Mouse (Mus musculus): ENCODE data around the gene Abi2. TPM values are rescaled to one million over a fixed set of nuclear protein-coding genes. Genes with fewer than 3 reads are reported as not detected.
"Not testable (repeated sequence)": the region's sequence is repeated elsewhere in the genome, so short reads cannot be mapped to it uniquely, and the experiment has no call there.

Gene Abi2
- 7.6 and 10.6 TPM in 2 replicates for polyA plus RNA-seq (2012; rRNA removed)

DNA sequence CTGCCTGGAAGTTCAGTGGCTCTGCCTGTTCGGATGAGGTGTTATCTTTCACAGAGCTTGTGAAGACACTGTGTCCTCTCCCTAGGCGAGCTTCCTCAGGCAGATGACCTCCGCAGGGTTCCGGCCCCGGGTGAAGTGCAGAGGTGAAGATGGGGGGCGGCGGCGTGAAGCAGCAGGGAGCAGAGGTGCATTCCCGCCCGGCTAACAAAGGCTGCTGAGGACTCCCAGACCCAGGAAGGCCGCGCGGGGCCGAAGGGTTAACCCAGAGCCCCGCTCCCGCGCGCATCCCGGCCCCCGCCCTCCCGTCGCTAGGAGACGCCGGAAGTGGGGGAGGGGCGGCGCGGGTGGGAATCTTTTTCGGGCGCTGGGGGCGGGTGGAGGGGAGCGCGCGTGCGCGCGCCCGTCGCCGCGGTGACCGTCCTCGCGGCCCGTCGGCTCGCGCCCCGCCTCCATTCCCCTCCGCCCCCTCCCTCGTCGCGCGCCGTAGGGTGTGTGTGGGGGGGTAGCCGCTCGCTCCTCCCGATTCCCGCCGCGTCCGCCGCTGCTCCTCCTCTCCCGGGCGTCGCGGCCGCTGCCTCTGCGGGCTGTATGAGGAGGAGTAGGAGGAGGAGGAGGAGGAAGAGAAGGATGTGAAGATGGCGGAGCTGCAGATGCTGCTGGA lies at the start of gene Abi2:
Gene Abi2 (plus strand): TSS at position 452 of the 661 bp plus-strand sequence.
- no peak for DNase-seq (ENCODE audit: low read depth)

DNA sequence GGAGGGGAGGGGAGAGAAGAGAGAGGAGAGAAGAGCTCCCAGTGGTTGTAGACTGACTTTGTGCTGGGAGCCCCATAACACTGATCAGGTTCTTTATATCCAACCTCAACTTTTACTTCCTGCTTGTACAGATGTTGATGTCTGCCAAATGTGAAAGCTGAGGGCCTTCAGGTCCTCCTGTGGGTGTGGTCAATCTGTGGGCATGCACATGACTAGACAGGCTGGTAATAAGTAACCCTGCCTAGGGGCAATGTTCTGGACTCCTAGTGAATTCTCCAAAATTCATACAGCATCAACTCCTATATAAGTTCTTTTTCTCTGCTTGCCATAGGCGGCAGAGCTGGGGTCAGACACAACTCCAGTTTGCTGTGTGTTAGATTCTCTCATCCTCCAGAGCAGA lies 47.8 kb upstream of the Abi2 start:
- DNase-seq (ENCODE audit: low read depth): no peak

GRCm38 (mm10) chr1:60376556-60376955 lies 32.9 kb upstream of the Abi2 start:
- DNase-seq (ENCODE audit: low read depth): no peak

DNA sequence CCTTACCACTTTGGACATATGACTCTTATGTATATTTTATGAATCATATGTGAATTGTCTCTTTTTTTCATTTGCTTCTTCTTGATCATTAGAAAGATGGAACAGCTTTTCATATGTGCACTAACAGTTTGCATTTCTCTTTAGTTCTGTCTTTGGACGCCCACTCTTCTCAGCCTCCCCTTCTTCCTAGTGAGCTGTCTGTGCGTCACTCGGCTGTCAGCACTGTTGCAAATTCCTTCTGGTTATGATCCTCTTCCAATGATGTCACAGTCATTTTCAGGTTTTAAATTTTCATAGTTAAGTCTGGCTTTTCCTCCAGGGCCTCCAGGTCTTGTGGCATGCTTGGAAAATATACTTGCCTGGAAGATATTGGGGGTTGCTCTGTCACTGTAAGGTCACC lies 27.5 kb upstream of the Abi2 start:
- DNase-seq (ENCODE audit: low read depth): no peak

- DNase-seq (ENCODE audit: low read depth): no peak
Observed at GRCm38 (mm10) chr1:60404848-60405247, 4.6 kb upstream of the Abi2 start.

DNA sequence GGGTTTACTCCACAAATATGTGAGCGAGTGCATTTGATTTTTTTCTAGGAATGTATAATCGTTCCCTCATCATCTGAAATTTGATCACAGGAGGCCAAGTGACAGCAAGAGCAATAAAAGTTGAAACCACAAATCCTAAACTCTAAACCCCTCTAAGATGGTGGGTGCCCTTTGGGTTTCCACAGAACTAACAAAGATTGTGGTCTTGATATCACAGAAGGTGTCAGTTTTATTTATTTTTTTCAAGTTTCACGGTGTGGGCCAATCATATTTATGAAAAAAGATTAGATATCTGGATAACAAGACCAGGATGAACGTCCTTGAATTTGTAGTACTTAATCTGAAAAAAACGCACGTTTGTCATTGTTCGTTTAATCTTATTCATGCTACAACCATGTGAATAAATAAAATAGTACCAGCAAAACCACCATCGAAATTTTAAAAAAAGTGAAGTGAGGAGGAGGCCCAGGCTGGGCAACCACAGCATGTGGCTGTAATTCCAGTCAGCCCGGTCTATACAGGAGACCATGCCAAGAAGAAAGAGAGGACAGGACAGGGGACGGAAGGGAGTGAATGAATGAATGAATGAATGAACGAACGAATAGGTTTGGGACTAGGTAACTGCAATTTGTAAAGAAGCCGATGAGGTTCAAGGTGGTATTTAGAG lies 785 bp upstream of the Abi2 start:
- DNase-seq (ENCODE audit: low read depth): no peak

DNA sequence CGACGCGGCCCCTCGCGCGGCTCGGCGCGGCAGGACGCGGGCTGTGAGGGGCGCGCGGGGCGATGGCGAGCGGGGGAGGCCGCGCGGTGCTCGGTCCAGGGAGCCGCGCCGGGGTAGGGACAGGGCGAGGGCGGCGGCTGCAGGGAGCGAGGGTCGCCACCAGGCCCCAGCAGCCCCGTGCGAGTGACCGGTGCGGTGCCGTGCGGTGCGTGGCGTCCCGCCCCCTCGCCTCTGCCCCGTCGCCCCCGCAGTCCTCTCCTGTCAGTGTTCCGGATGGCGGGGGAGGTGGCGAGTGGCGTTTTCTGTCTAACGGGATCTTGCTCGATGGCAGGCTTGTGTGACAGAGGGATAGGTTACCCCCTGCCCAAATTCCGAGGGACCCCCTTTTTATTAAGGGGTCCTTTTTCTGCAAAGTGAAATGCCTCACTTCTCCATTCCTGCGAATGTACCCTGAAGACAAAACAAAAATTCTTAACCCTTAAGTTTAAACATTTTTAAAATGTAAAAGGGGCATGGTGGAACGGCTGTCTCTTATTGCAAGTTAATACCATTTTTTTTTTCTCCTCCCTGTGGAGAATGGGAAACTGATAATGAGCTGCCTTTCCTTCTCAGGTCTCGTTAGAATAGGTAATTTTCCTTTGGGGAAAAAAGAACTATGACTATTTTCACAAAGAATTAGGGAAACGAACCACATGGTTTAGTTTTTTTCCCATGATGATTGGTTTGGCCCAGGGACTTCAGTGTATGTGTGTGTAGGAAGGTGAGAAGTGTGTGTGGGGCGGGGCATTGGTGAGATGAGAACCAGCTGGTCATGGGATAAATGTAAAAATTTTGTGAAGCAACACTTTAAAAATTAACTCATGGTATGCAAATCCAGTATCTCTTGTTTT lies 754 bp downstream of the Abi2 start:
- no peak for DNase-seq (ENCODE audit: low read depth)

DNA sequence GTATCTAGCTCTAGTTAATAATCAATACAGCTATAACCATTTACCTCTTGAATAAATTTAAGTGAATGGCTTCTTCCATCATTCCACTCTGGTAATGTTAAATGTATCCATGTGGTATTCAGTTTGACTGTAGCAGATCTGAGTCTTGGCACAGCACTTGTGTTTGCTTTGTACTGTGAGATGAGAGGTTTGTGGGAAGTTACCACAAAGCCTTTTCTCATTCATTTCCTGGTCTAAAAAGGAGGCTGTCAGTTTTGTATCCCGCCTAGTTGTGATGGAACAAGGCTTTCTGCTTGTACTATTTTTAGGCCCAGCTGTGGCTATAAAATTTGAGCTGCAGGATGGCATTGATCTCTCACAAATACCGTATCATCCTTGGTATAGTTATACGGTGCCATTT lies 7.3 kb downstream of the Abi2 start:
- no peak for DNase-seq (ENCODE audit: low read depth)

DNA sequence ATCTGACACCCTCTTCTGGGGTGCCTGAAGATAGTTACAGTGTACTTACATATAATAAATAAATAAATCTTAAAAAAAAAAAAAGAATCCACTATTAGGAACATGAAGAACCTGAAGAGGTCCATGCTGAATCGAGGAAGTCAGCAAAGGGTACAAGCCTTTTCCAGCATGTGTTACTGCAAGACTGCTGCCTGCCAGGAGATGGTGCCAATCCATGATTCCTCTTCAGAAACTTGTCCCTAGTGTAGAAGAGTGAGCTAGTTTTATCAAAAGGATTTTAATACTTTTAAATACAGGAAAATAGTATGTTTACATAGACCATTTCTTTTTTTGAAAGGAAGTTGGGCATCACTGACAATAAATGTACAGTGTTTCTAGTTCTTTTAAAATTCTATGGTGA lies 14.5 kb downstream of the Abi2 start:
- DNase-seq (ENCODE audit: low read depth): no peak

GRCm38 (mm10) chr1:60428341-60428740 lies 18.9 kb downstream of the Abi2 start:
- no peak for DNase-seq (ENCODE audit: low read depth)

DNA sequence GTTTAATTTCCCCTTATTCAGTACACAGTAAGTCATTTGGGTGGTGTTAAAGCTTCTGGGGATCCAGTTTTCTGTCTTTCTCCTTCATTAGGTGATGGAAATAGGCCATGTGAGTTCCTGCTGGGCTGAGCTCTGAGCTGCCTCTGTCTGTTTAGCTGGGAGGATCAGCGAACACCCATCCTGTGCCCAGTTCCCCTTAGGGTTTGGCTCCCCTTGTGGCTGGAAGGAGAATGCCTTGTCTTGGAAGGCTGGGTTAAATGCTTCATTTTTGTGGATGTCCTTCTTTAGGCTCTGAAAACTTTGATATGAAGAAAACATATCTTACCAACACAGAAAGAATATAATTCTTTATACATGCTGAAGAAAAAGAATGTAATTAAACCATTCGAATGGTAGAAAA lies 19.5 kb downstream of the Abi2 start:
- DNase-seq (ENCODE audit: low read depth): no peak

GRCm38 (mm10) chr1:60431531-60431930 lies 22.1 kb downstream of the Abi2 start:
- no peak for DNase-seq (ENCODE audit: low read depth)

GRCm38 (mm10) chr1:60432497-60432896 lies 23.1 kb downstream of the Abi2 start:
- no peak for DNase-seq (ENCODE audit: low read depth)

GRCm38 (mm10) chr1:60441438-60441837 lies 32.0 kb downstream of the Abi2 start:
- DNase-seq (ENCODE audit: low read depth): not testable (repeated sequence)

DNA sequence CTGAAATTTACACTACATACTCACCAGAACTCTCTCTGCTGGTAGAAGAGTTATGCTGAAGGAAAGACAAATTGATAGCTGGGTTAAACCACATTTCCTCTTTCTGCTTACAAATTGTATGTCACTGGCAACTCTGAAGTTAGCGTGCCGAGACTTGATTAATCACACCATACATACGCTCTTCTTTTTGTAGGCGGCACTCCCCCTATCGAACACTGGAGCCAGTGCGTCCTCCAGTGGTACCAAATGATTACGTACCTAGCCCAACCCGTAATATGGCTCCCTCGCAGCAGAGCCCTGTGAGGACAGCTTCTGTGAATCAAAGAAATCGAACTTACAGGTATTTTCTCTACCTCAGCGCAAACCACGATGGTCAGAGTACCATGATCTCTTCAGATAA lies 37.6 kb downstream of the Abi2 start:
- DNase-seq (ENCODE audit: low read depth): peak; percentile 26

- no peak for DNase-seq (ENCODE audit: low read depth)
Observed at GRCm38 (mm10) chr1:60449896-60450295, 40.5 kb downstream of the Abi2 start.

- DNase-seq (ENCODE audit: low read depth): no peak
Observed at GRCm38 (mm10) chr1:60460623-60461022, 51.2 kb downstream of the Abi2 start.

DNA sequence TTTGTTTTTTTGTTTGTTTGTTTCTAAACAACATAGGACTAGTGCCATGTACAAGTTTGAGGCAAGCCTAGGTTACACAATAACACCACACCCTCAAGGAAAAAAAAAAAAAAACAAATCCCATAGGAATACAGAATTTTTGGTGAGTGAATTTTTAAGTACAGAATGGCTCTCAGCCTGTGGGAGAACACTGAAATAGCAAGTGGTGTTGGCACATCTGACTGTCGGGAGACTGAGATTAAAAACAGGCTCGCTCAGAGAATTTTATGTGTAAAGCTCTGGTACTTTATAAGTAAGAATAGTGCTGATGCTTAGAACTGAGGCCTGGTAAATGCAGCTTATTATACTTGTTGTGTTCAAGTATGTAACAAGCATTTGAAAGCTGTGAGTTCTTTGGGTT lies 60.1 kb downstream of the Abi2 start:
- DNase-seq (ENCODE audit: low read depth): no peak

DNA sequence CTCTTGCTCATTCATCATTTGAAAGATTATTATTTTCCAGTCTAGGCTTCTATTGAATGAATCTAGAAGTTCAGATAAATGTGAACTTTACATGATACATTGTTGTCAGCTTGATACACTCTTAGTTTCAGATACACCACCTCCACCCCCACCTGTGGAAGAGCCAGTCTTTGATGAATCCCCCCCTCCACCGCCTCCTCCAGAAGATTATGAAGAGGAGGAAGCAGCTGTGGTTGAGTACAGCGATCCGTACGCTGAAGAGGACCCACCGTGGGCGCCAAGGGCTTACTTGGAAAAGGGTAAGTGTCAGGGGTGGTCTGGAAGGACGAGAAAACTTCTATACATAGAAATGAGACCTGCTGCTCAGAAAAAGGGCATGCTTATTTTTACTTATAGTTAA lies 61.1 kb downstream of the Abi2 start:
- no peak for DNase-seq (ENCODE audit: low read depth)

DNA sequence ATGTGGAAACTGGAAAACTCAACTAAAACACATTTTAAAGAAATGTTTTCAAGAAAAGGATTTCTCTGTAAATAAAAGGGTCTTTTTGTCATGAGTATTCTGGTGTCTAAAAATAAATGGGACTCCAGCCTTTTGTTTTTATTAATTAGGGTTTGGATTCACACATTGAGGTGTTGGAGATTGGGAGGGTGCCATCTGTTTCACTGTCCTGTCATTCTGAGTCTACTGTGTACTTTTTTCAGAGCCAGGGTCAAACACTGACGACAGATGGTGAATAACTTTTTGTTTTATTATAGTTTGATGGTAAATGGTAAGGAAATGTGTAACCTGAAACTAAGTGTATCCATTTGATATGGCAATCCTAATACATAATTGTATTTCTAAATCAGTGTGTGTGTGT lies 72.1 kb downstream of the Abi2 start:
- no peak for DNase-seq (ENCODE audit: low read depth)

DNA sequence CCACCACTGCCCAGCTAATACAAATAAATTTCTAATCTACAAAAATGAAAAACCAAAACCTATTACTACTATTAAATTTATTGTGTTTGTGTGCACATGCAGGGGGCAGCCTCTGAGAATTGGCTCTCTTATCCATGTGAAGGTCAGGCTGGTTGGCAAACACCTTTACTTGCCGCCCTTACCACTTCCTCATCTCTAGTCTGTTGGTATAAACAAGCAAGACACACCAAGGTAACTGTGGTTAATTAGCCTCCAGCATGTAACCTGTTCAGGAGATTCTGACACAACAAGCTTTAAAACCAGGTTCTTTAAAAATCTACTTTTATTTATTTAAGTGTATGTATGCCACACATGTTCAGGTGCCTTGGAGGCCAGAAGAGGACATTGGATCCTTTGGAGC lies 73.5 kb downstream of the Abi2 start:
- DNase-seq (ENCODE audit: low read depth): no peak

GRCm38 (mm10) chr1:60485649-60486048 lies 76.2 kb downstream of the Abi2 start:
- no peak for DNase-seq (ENCODE audit: low read depth)

DNA sequence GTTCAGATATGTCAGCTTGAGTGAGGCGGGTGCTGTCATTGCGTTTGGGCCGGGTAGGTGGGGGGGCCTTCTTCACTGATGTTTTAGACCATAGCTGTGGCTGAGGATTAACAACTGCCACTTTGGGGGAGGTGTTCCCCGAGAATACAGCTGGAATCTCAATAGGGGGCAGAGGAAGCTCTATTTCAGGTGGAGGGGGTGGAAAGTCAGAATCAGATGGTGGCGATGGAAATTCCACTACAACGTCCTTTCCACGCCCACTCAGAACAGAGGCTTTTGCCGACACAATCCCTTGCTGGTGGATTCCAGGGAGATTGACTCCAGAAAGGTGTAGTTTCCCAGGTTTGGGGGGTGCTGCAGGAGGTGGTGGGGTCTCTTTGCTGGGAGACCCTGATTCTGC lies 79.2 kb downstream of the Abi2 start:
- DNase-seq (ENCODE audit: low read depth): no peak
